Mouse (Mus musculus) thymus, adult 2 months (tissue): ENCODE results near the gene Vmn2r44. TPM values are rescaled to one million over a fixed set of nuclear protein-coding genes. Genes with fewer than 3 reads are reported as not detected.
"Not testable (repeated sequence)": the region's sequence is repeated elsewhere in the genome, so short reads cannot be mapped to it uniquely, and the experiment has no call there.

ENCODE experiments used
- DNase-seq: peaks from one replicate; pipeline ENCODE4 v3.0.0; 2021
- H3K27ac ChIP-seq: fragments of 200-500 bp; 2 replicates; pipeline ENCODE4 v1.5.1; 2012; ENCODE audit warnings: low read length, control low read depth; ENCODE audit not compliant: control insufficient read depth, insufficient read depth
- H3K27me3 ChIP-seq: fragments of 200-500 bp; 2 replicates; pipeline ENCODE4 v1.6.1; 2012; ENCODE audit warnings: mild to moderate bottlenecking, low read length, moderate library complexity, mixed read lengths; ENCODE audit not compliant: control insufficient read depth, insufficient read depth
- H3K36me3 ChIP-seq: fragments of 200-500 bp; 2 replicates; pipeline ENCODE4 v1.6.1; 2012; ENCODE audit warnings: mild to moderate bottlenecking, low read length, moderate library complexity; ENCODE audit not compliant: control insufficient read depth, insufficient read depth
- H3K4me1 ChIP-seq: fragments of 200-500 bp; replicated peaks from 2 replicates; pipeline ENCODE4 v1.6.1; 2012; ENCODE audit warnings: low read length; ENCODE audit not compliant: control insufficient read depth, insufficient read depth
- H3K4me3 ChIP-seq: fragments of 200-500 bp; 2 replicates; pipeline ENCODE4 v1.5.1; 2012; ENCODE audit warnings: mild to moderate bottlenecking, low read length, control low read depth, moderate library complexity; ENCODE audit not compliant: control insufficient read depth, insufficient read depth
- WGBS: fragments of 180-500 bp; shearing (Covaris S2); methylation state at CpG from one replicate; pipeline ENCODE4 v1.1.7; 2018; 5-methylcytosine and 5-hydroxymethylcytosine counted together
- polyA plus RNA-seq: library from polyadenylated mRNA; depleted of rRNA; stranded (reverse); fragments of >200 nt; gene quantifications from 2 replicates; pipeline ENCODE4 v1.2.3, GENCODE M21; 2012; rRNA removed

Vmn2r44 gene
- not detected in 2 replicates for polyA plus RNA-seq

- not testable (repeated sequence) for H3K36me3 ChIP-seq, DNase-seq, H3K4me3 ChIP-seq, H3K27me3 ChIP-seq, H3K27ac ChIP-seq, H3K4me1 ChIP-seq
Observed at GRCm38 (mm10) chr7:8383233-8383632, at the start of gene Vmn2r44. Vmn2r44 (minus strand) TSS chr7:8383333.

GRCm38 (mm10) chr7:8357879-8358278 is 25.3 kb downstream of the Vmn2r44 start:
- WGBS: 91% methylated on average over 11 of the region's 11 CpGs
- DNase-seq, H3K4me1 ChIP-seq, H3K4me3 ChIP-seq, H3K36me3 ChIP-seq, H3K27me3 ChIP-seq, H3K27ac ChIP-seq: not testable (repeated sequence)

Other genes starting within 250 kb of the Vmn2r44 start
- not detected in 2 replicates for gene Vmn2r41, start 221.7 kb downstream of the Vmn2r44 start, polyA plus RNA-seq
- gene Vmn2r42, start 183.0 kb downstream of the Vmn2r44 start, polyA plus RNA-seq: not detected in 2 replicates
- not detected in 2 replicates for gene Vmn2r43, start 122.7 kb downstream of the Vmn2r44 start, polyA plus RNA-seq
- not detected in 2 replicates for gene Vmn2r45, start 105.7 kb upstream of the Vmn2r44 start, polyA plus RNA-seq